Mouse (Mus musculus): Measurements from ENCODE around the gene Myo10. TPM values are rescaled to one million over a fixed set of nuclear protein-coding genes. Genes with fewer than 3 reads are reported as not detected.

The Myo10 gene
- polyA plus RNA-seq, 1 experiment from 2014 or later: 35.4 TPM

GRCm38 (mm10) chr15:25690066-25690745 is 67.9 kb downstream of the Myo10 start:
- DNase-seq (ENCODE audit: low spot score) (no peak), ATAC-seq (replicated peaks; ENCODE audit: insufficient number of reproducible peaks, low FRiP score, low TSS enrichment, low read depth) (no peak; the same call in 1 of the 2 replicates)
- Histone ChIP-seq H3K36me3 (replicated peaks; ENCODE audit: control insufficient read depth, insufficient read depth, low read depth, low read length) (no peaks in the 10 kb centered on the region), H3K27ac (replicated peaks; ENCODE audit: low read depth, low read length) (no peak overlapping the region), H3K9me3 (replicated peaks; ENCODE audit: control insufficient read depth, low read length) (no peaks in the 10 kb centered on the region), H3K9ac (replicated peaks; ENCODE audit: low read length) (no peak overlapping the region), H3K27me3 (ENCODE audit: control insufficient read depth, insufficient read depth, low read length) (no peaks in the 10 kb centered on the region), H3K4me1 (ENCODE audit: control insufficient read depth, insufficient read depth, low read length) (no peaks in the 10 kb centered on the region), H3K4me3 (ENCODE audit: low read depth, low read length) (no peak overlapping the region), H3K4me2 (ENCODE audit: low read depth, low read length) (no peak overlapping the region)
- 68% methylated on average over 15 of the region's 15 CpGs for WGBS

DNA sequence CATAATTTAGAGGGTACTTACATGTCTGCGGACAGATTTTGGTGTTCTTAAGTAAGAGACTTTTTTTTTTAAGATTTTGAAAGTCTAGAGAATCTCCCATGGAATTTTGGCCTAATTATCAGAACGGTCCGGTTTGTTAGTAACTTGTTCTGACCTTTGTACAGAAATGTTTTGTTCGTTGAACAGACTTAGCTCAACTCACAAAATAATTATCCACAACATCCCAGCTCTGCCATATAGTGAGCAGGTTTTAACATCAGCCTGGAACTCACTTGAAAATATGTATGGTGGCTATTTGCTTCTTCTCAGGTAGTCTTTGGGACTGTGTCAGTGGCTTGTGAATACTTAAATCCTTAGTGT is 68.4 kb downstream of the Myo10 start:
- H3K27me3 ChIP-seq (ENCODE audit: control insufficient read depth, insufficient read depth, low read length): no peaks in the 10 kb centered on the region

GRCm38 (mm10) chr15:25692254-25692950 is 70.1 kb downstream of the Myo10 start:
- H3K4me3 ChIP-seq (ENCODE audit: low read depth, low read length): no peak overlapping the region
- no peaks in the 10 kb centered on the region for H3K36me3 ChIP-seq (replicated peaks; ENCODE audit: control insufficient read depth, insufficient read depth, low read depth, low read length)
- no peak overlapping the region for H3K4me2 ChIP-seq (ENCODE audit: low read depth, low read length)
- no peaks in the 10 kb centered on the region for H3K27me3 ChIP-seq (ENCODE audit: control insufficient read depth, insufficient read depth, low read length)
- ATAC-seq (replicated peaks; ENCODE audit: insufficient number of reproducible peaks, low FRiP score, low TSS enrichment, low read depth) (no peak), DNase-seq (ENCODE audit: low spot score) (no peak)
- H3K9me3 ChIP-seq (replicated peaks; ENCODE audit: control insufficient read depth, low read length): no peaks in the 10 kb centered on the region
- 55% methylated on average over 21 of the region's 21 CpGs for WGBS
- H3K9ac ChIP-seq (replicated peaks; ENCODE audit: low read length): no peak overlapping the region
- H3K27ac ChIP-seq (replicated peaks; ENCODE audit: low read depth, low read length): no peak overlapping the region
- no peaks in the 10 kb centered on the region for H3K4me1 ChIP-seq (ENCODE audit: control insufficient read depth, insufficient read depth, low read length)

More for the DNA sequence above, 68.4 kb downstream of the Myo10 start:
- Histone ChIP-seq H3K9me3 (replicated peaks; ENCODE audit: control insufficient read depth, low read length) (no peaks in the 10 kb centered on the region), H3K4me3 (ENCODE audit: low read depth, low read length) (no peak overlapping the region), H3K9ac (replicated peaks; ENCODE audit: low read length) (no peak overlapping the region), H3K4me1 (ENCODE audit: control insufficient read depth, insufficient read depth, low read length) (no peaks in the 10 kb centered on the region), H3K36me3 (replicated peaks; ENCODE audit: control insufficient read depth, insufficient read depth, low read depth, low read length) (no peaks in the 10 kb centered on the region), H3K4me2 (ENCODE audit: low read depth, low read length) (no peak overlapping the region), H3K27ac (replicated peaks; ENCODE audit: low read depth, low read length) (no peak overlapping the region)
- DNase-seq (ENCODE audit: low spot score): no peak
- ATAC-seq (replicated peaks; ENCODE audit: insufficient number of reproducible peaks, low FRiP score, low TSS enrichment, low read depth): no peak
- WGBS: 71% methylated on average over 4 of the region's 4 CpGs

- no peak overlapping the region for H3K4me3 ChIP-seq (ENCODE audit: low read depth, low read length)
- no peak overlapping the region for H3K27ac ChIP-seq (replicated peaks; ENCODE audit: low read depth, low read length)
- no peak overlapping the region for H3K4me2 ChIP-seq (ENCODE audit: low read depth, low read length)
- no peak overlapping the region for H3K9ac ChIP-seq (replicated peaks; ENCODE audit: low read length)
- no peak for DNase-seq (ENCODE audit: low spot score)
- H3K36me3 ChIP-seq (replicated peaks; ENCODE audit: control insufficient read depth, insufficient read depth, low read depth, low read length): no peaks in the 10 kb centered on the region
- no peaks in the 10 kb centered on the region for H3K9me3 ChIP-seq (replicated peaks; ENCODE audit: control insufficient read depth, low read length)
- no peaks in the 10 kb centered on the region for H3K27me3 ChIP-seq (ENCODE audit: control insufficient read depth, insufficient read depth, low read length)
- ATAC-seq (replicated peaks; ENCODE audit: insufficient number of reproducible peaks, low FRiP score, low TSS enrichment, low read depth): no peak
- 87% methylated on average over 11 of the region's 11 CpGs for WGBS
- no peaks in the 10 kb centered on the region for H3K4me1 ChIP-seq (ENCODE audit: control insufficient read depth, insufficient read depth, low read length)
Measured at GRCm38 (mm10) chr15:25693708-25694107, 71.4 kb downstream of the Myo10 start.

- Histone ChIP-seq H3K4me1 (ENCODE audit: control insufficient read depth, insufficient read depth, low read length) (no peaks in the 10 kb centered on the region), H3K36me3 (replicated peaks; ENCODE audit: control insufficient read depth, insufficient read depth, low read depth, low read length) (no peaks in the 10 kb centered on the region), H3K27me3 (ENCODE audit: control insufficient read depth, insufficient read depth, low read length) (no peaks in the 10 kb centered on the region), H3K27ac (replicated peaks; ENCODE audit: low read depth, low read length) (no peak overlapping the region), H3K4me2 (ENCODE audit: low read depth, low read length) (no peak overlapping the region), H3K4me3 (ENCODE audit: low read depth, low read length) (no peak overlapping the region), H3K9me3 (replicated peaks; ENCODE audit: control insufficient read depth, low read length) (no peaks in the 10 kb centered on the region), H3K9ac (replicated peaks; ENCODE audit: low read length) (no peak overlapping the region)
- WGBS: 96% methylated on average over 3 of the region's 4 CpGs
- DNase-seq (ENCODE audit: low spot score) (no peak), ATAC-seq (replicated peaks; ENCODE audit: insufficient number of reproducible peaks, low FRiP score, low TSS enrichment, low read depth) (no peak)
Measured at GRCm38 (mm10) chr15:25694749-25695148, 72.4 kb downstream of the Myo10 start.

DNA sequence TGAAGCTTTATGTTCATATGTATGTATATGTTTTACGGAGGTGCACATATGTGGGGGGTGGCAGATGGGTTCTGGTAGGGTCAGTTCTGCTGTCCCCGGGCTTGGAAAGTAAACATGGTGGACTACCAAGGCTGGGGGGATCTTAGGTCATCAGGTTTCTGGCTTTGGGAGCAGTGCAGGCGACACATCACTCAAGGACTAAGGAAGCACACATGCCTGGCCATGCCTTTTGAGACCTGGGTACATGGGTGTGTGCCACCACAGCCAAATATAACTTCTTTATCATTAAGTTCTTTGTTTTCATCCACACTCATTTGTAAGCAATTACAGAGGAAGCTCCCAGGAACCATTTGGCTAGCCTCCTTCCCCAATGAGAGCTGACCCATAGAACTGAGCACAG is 72.9 kb downstream of the Myo10 start:
- H3K4me3 ChIP-seq (ENCODE audit: low read depth, low read length): no peak overlapping the region
- ATAC-seq (replicated peaks; ENCODE audit: insufficient number of reproducible peaks, low FRiP score, low TSS enrichment, low read depth) (no peak), DNase-seq (ENCODE audit: low spot score) (no peak)
- 91% methylated on average over 3 of the region's 3 CpGs for WGBS
- no peaks in the 10 kb centered on the region for H3K9me3 ChIP-seq (replicated peaks; ENCODE audit: control insufficient read depth, low read length)
- no peak overlapping the region for H3K27ac ChIP-seq (replicated peaks; ENCODE audit: low read depth, low read length)
- H3K27me3 ChIP-seq (ENCODE audit: control insufficient read depth, insufficient read depth, low read length): no peaks in the 10 kb centered on the region
- no peaks in the 10 kb centered on the region for H3K36me3 ChIP-seq (replicated peaks; ENCODE audit: control insufficient read depth, insufficient read depth, low read depth, low read length)
- H3K4me1 ChIP-seq (ENCODE audit: control insufficient read depth, insufficient read depth, low read length): no peaks in the 10 kb centered on the region
- H3K4me2 ChIP-seq (ENCODE audit: low read depth, low read length): no peak overlapping the region
- H3K9ac ChIP-seq (replicated peaks; ENCODE audit: low read length): no peak overlapping the region

DNA sequence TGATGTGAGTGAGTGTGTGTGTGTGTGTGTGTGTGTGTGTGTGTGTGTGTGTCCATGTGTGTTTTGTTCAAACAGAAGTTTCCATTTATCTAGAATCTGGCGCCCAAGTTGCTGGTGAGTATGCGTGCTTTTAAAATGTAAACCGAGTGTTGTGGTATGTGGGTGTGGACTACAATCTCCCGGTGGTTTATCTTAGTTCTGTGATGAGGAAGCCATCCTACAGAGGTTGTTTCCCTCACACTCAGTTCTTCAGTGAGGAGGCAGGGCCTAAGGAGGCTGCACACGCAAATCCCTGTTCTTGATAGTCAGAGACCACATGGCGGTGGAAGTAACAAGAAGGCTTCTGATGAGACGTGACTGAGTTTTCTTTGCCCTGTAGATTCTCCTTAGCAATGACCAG is 73.6 kb downstream of the Myo10 start:
- no peak overlapping the region for H3K4me2 ChIP-seq (ENCODE audit: low read depth, low read length)
- no peak overlapping the region for H3K27ac ChIP-seq (replicated peaks; ENCODE audit: low read depth, low read length)
- no peak overlapping the region for H3K4me3 ChIP-seq (ENCODE audit: low read depth, low read length)
- H3K36me3 ChIP-seq (replicated peaks; ENCODE audit: control insufficient read depth, insufficient read depth, low read depth, low read length): no peaks in the 10 kb centered on the region
- WGBS: 87% methylated on average over 7 of the region's 7 CpGs
- ATAC-seq (replicated peaks; ENCODE audit: insufficient number of reproducible peaks, low FRiP score, low TSS enrichment, low read depth) (no peak), DNase-seq (ENCODE audit: low spot score) (no peak)
- H3K4me1 ChIP-seq (ENCODE audit: control insufficient read depth, insufficient read depth, low read length): no peaks in the 10 kb centered on the region
- H3K27me3 ChIP-seq (ENCODE audit: control insufficient read depth, insufficient read depth, low read length): no peaks in the 10 kb centered on the region
- no peaks in the 10 kb centered on the region for H3K9me3 ChIP-seq (replicated peaks; ENCODE audit: control insufficient read depth, low read length)
- no peak overlapping the region for H3K9ac ChIP-seq (replicated peaks; ENCODE audit: low read length)

DNA sequence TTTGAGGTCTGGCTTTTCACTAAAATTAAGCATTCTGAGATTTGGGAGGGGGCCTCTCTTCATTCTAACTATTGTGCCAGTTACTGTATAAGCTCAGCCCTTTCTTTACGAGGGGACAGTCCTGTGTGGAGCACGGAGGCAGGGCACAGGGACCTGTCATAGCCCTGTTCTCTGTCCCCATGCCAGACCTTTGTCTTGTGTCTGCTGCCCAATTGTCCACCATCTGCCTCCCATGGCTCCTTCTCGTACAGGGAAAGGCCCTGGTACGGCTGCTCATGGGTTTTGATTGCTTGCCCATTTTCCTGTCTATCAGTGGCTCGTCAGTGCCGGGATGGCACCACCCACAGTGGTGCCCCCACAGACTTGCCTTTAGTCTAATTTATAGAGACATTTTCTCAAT is 74.3 kb downstream of the Myo10 start:
- no peak for ATAC-seq (replicated peaks; ENCODE audit: insufficient number of reproducible peaks, low FRiP score, low TSS enrichment, low read depth)
- Histone ChIP-seq H3K4me3 (ENCODE audit: low read depth, low read length) (no peak overlapping the region), H3K27ac (replicated peaks; ENCODE audit: low read depth, low read length) (no peak overlapping the region), H3K9me3 (replicated peaks; ENCODE audit: control insufficient read depth, low read length) (no peaks in the 10 kb centered on the region), H3K4me2 (ENCODE audit: low read depth, low read length) (no peak overlapping the region), H3K36me3 (replicated peaks; ENCODE audit: control insufficient read depth, insufficient read depth, low read depth, low read length) (no peaks in the 10 kb centered on the region), H3K9ac (replicated peaks; ENCODE audit: low read length) (no peak overlapping the region), H3K27me3 (ENCODE audit: control insufficient read depth, insufficient read depth, low read length) (no peaks in the 10 kb centered on the region), H3K4me1 (ENCODE audit: control insufficient read depth, insufficient read depth, low read length) (no peaks in the 10 kb centered on the region)
- DNase-seq (ENCODE audit: low spot score): no peak
- 91% methylated on average over 6 of the region's 6 CpGs for WGBS
